Mouse (Mus musculus) small intestine, adult 2 months (tissue): ENCODE data around the gene Plcb4. TPM values are rescaled to one million over a fixed set of nuclear protein-coding genes. Genes with fewer than 3 reads are reported as not detected.

Experiments used
- H3K27ac ChIP-seq: fragments of 200-500 bp; 2 replicates; pipeline ENCODE4 v1.5.1; 2012; ENCODE audit warnings: low read depth, low read length, control low read depth, inconsistent platforms; ENCODE audit not compliant: insufficient read depth
- H3K27me3 ChIP-seq: fragments of 200-500 bp; 2 replicates; pipeline ENCODE4 v1.6.1; 2012; ENCODE audit warnings: mild to moderate bottlenecking, moderate library complexity, low read length, inconsistent platforms; ENCODE audit not compliant: control insufficient read depth, insufficient read depth
- H3K36me3 ChIP-seq: fragments of 200-500 bp; 2 replicates; pipeline ENCODE4 v1.6.1; 2012; ENCODE audit warnings: mild to moderate bottlenecking, low read length, control low read depth, inconsistent platforms; ENCODE audit not compliant: control insufficient read depth, insufficient read depth
- H3K4me1 ChIP-seq: fragments of 200-500 bp; 2 replicates; pipeline ENCODE4 v1.6.1; 2012; ENCODE audit warnings: low read length, inconsistent platforms, mixed read lengths; ENCODE audit not compliant: control insufficient read depth, insufficient read depth, insufficient read length
- H3K4me3 ChIP-seq: fragments of 200-500 bp; 2 replicates; pipeline ENCODE4 v1.5.1; 2012; ENCODE audit warnings: low read depth, mild to moderate bottlenecking, control low read depth, inconsistent platforms, low read length, moderate library complexity
- CTCF ChIP-seq: fragments of 200-500 bp; IDR thresholded peaks from 2 replicates; pipeline ENCODE4 v1.5.1; 2012; ENCODE audit warnings: low read depth, mild to moderate bottlenecking, control low read depth, inconsistent platforms, low read length, moderate library complexity, mixed read lengths; ENCODE audit not compliant: insufficient replicate concordance, insufficient read length; ENCODE audit errors: extremely low read depth
- POLR2A ChIP-seq: fragments of 200-500 bp; IDR thresholded peaks from 2 replicates; pipeline ENCODE4 v1.6.1; 2012; ENCODE audit warnings: low read depth, mild to moderate bottlenecking, control low read depth, inconsistent platforms, low read length, moderate library complexity
- WGBS: fragments of 180-500 bp; shearing (Covaris S2); methylation state at CpG from one replicate; pipeline ENCODE4 v1.1.7; 2018; 5-methylcytosine and 5-hydroxymethylcytosine counted together
- polyA plus RNA-seq: library from polyadenylated mRNA; depleted of rRNA; stranded (reverse); fragments of >200 nt; gene quantifications from 2 replicates; pipeline ENCODE4 v1.2.3, GENCODE M21; 2012

Plcb4 gene
- polyA plus RNA-seq, 1 experiment, result 1.9 TPM

DNA sequence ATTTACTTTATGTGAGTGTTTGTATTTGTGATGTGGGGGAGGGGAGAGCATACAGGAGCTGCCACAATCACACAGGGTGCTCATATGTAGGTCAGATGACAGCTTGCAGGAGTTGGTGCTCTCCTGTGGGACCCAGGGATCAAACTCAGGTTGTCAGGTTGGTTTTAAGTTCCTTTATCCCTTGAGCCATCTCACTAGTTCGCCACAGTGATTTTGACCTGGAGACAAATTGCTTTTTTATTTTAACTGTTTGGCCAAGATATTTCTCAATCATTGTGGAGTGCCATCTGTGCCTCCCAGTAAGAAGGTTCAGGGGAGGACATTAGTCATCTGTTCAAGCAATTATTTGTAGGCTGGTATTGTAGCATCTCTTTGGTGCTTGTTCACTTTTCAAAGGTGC, 345.0 kb downstream of the Plcb4 start:
- Histone ChIP-seq H3K4me3 (no peak overlapping the region), H3K27ac (no peak overlapping the region), H3K36me3 (no peaks in the 10 kb centered on the region), H3K4me1 (no peaks in the 10 kb centered on the region), H3K27me3 (no peaks in the 10 kb centered on the region)
- WGBS, result 87% methylated on average over 1 of the region's 1 CpGs
- TF ChIP-seq POLR2A (no peak), CTCF (no peak)

DNA sequence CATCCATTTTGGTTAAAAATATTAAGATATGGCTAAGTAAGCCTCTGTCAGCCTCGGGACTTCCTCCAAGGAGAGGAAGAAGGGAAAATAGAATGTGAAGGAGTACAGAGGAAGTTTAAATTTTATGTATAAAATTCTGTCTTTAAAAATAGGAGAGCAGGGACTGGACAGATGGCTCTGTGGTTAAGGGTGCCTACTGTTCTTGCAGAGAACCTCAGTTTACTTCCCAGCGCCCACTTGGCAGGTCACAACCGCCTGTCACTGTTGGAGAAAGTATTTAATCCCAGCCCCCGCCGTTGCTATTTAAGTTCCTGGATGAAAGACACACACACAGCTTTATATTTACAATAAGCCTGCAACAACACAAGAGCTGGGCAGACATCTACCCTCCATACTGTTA, 347.5 kb downstream of the Plcb4 start:
- Histone ChIP-seq H3K27ac (no peak overlapping the region), H3K27me3 (no peaks in the 10 kb centered on the region), H3K4me3 (no peak overlapping the region), H3K4me1 (no peaks in the 10 kb centered on the region), H3K36me3 (no peaks in the 10 kb centered on the region)
- no peak for TF ChIP-seq CTCF
- TF ChIP-seq POLR2A, result no peak
- WGBS, result 88% methylated on average over 5 of the region's 5 CpGs

DNA sequence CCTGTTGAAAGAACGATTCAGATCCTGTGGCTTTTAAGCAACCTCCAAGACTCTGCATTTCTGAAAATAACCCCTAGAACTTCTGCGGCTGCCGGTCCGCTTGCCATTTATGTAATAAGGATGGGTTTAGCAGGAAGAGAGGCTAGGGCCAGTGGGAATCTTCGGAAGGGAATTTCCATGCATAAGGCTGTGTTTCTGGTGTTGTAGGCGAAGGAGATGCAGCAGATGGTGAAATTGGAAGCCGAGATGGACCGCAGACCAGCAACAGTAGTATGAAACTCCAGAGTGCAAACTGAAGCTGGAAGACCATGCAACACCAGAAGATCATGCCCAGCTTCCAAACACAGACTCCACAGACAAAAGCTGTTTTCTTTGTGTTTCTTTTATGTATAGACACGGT, 353.9 kb downstream of the Plcb4 start:
- 88% methylated on average over 9 of the region's 9 CpGs for WGBS
- no peak overlapping the region for H3K4me3 ChIP-seq
- TF ChIP-seq POLR2A (no peak), CTCF (no peak)

DNA sequence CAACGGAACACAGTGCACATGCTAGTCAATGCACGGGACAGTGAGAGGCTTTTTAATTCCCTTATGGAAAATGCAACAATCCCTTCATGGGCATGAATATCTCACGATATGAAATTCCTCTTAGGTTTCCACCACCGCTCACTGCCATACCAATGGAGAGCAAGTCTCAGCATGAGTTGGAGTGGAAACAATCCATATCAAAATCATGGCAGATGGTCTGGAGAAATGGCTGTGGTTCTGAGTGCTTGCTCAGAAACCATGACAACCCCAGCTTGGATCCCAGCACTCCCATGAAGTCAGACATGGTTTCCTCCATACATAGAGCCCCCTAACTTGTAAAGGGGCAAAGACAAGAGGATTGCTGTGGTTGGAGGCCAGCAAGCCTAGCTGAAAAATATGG, 389.7 kb downstream of the Plcb4 start:
- no peaks in the 10 kb centered on the region for H3K27me3 ChIP-seq
- H3K27ac ChIP-seq, result no peak overlapping the region
- 89% methylated on average over 4 of the region's 4 CpGs for WGBS
- no peaks in the 10 kb centered on the region for H3K36me3 ChIP-seq
- H3K4me3 ChIP-seq, result no peak overlapping the region
- H3K4me1 ChIP-seq, result no peaks in the 10 kb centered on the region
- TF ChIP-seq POLR2A (no peak), CTCF (no peak)

More for the DNA sequence above, 353.9 kb downstream of the Plcb4 start:
- Histone ChIP-seq H3K36me3 (no peaks in the 10 kb centered on the region), H3K27ac (no peak overlapping the region), H3K27me3 (no peaks in the 10 kb centered on the region), H3K4me1 (no peaks in the 10 kb centered on the region)

DNA sequence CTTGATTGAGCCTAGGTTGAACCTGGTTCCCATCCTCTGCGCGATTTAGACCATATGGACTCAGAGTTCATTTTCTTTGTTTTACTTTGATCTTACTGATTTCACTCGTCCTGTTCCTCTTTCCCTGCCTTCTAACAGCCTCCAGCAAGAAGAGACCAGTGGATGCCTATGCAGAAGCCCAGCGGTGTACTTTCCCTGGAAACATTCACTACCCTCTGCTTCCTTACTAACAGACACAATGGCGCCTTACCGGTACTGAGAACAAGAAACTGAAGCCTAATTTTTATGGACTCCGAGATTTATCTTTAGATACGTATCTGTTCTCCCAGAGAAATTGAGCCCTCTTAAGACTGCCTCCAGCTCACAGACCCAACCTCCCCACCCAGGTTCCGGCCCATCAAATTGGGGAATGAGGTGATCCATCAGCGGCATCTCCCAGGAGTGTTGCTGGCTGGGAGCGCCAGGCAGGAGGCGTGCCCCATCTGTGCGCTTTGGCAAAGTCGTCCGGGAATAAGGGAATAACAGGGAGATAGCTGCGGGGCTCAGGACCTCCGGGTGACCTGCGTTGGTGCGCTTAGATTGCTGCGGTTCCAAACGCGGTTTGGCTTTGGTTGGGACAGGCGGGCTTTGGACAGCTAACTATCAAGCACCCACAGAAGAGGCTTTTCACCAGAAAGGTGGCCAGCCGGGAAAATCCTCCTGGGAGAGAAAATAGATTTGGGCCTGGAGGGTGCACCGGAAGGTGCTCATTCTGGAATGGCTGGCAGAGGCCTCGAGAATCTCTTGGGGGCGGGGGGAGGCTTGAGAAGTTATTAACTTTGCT, 392.2 kb downstream of the Plcb4 start:
- WGBS, result 24% methylated on average over 27 of the region's 27 CpGs
- Histone ChIP-seq H3K36me3 (no peaks in the 10 kb centered on the region), H3K4me1 (no peaks in the 10 kb centered on the region), H3K27me3 (no peaks in the 10 kb centered on the region), H3K27ac (no peak overlapping the region), H3K4me3 (no peak overlapping the region)
- no peak for TF ChIP-seq POLR2A
- TF ChIP-seq CTCF, result no peak

DNA sequence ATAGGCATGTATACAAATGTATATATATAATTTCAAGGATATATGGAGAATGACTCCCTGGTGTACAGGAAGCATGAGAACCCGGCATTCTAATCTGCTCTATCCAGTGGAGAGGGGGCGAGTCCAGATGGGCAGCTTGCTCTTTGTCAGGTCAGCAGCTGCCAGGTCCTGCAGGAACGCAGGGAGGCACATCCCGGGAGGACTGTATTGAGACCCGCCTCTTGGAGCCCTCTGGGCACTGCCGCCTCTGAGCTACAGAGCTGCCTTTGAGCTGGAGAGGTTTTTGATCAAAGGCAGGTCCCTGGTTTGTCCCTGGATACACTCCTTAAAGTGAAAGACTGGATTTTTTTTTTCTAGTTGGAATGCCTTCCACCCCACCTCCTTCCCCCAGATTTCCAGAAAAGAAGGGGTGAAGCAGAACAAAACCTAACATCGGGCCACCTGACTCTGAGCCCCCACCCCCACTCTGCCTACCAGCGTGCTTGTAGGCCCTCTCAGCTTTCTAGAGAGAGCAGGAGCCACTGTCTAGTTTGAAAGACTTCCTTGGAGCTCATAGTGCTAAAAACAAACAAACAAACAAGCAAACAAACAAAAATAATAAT, 393.0 kb downstream of the Plcb4 start, which contains the start of gene Lamp5:
Lamp5 (plus strand) TSS at position 552 of the 602 bp plus-strand sequence.
- H3K4me3 ChIP-seq, result no peak within 1 kb of the TSS
- TF ChIP-seq POLR2A, result no peak
- no peak for TF ChIP-seq CTCF
- no peaks in the 10 kb centered on the region for H3K27me3 ChIP-seq
- no peaks in the 10 kb centered on the region for H3K4me1 ChIP-seq
- H3K36me3 ChIP-seq, result no peaks in the 10 kb centered on the region
- H3K27ac ChIP-seq, result no peak within 1 kb of the TSS
- WGBS, result 11% methylated on average over 8 of the region's 8 CpGs

DNA sequence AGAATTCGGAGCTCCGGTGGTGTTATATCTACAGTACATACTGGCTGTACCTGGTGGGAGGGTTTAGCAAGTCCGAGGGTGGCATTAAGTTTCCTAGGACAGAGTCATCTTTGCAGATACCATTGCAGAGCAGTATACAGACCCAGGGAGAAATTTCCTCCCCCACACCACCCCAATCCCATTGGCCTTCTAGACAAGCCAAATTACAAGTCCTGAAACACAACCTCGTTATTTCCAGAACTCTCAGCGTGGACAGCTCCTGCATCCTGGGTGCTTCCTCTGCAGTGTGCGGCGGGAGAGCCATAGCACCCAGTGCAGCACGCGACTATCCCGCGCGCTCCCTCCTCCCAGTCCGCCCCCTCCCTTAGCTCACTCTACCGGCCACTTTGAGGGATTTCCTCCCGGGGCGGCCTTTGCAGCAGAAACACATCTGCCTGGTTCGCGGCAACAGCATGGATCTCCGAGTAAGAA, 399.1 kb downstream of the Plcb4 start:
- Histone ChIP-seq H3K4me1 (no peaks in the 10 kb centered on the region), H3K27ac (no peak overlapping the region), H3K27me3 (no peaks in the 10 kb centered on the region), H3K36me3 (no peaks in the 10 kb centered on the region), H3K4me3 (no peak overlapping the region)
- WGBS, result 8% methylated on average over 19 of the region's 19 CpGs
- TF ChIP-seq POLR2A (no peak), CTCF (no peak)
